Mouse (Mus musculus): Measurements from ENCODE around the gene D10Jhu81e.

The D10Jhu81e gene

DNA sequence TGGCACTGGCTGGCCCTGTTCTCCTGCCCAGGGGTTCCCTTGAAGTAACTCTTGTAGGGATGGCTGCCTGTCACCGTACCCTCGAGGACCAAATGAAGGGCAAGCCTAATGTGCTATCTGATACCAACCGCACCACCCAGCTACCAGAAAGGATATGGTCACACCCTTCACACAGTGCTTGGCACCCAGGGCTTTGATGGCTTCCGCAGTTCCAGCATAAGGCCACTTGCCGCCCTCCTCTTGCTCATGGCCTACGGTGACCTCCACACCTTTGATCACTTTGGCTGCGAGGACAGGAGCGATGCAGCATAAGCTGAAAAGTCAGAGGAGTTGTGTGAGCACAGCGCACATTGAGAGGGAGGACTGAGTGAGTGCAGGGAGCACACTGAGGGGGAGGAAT lies 6.3 kb downstream of the D10Jhu81e start:
- no peak for DNase-seq (ENCODE audit: low spot score)

DNA sequence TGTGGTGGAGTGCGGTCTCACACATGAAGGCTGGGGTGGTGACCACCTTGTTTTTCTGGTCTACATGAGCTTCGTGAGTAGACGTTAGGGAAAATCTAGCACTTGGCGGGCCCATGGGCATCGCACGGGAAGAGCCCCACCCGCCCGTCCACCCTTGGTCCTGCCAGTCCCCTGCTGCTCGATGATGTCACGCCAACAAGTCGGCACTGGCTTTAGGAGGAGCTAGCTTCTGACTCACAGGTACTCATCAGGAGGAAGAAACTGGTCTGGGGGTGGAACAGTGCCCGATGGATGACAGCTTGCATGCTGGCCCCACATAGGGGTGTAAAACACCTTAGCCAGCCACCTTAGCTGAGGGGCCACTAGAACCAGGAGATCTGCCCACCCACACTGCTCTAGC lies 6.9 kb downstream of the D10Jhu81e start:
- no peak for DNase-seq (ENCODE audit: low spot score)

DNA sequence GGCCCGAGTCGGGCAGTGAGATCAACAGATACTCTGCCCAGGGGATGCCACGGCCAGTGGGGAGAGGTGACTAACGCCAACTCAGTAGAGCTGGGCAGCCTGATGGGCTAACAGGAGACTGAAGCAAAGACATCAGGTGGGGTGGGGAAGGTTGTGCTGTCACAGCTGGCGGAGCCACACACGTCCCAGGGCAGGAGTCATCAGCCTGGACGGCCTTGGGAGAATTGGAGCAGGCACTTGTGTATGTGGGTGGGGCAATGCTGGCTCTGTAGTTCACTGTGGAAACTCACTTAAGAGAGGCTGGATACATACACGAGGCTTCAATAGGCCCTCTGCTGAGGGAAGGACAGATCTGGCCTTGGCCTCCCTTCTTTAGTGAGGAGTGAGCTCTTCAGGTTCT lies 8.5 kb downstream of the D10Jhu81e start:
- DNase-seq (ENCODE audit: low spot score): no peak

DNA sequence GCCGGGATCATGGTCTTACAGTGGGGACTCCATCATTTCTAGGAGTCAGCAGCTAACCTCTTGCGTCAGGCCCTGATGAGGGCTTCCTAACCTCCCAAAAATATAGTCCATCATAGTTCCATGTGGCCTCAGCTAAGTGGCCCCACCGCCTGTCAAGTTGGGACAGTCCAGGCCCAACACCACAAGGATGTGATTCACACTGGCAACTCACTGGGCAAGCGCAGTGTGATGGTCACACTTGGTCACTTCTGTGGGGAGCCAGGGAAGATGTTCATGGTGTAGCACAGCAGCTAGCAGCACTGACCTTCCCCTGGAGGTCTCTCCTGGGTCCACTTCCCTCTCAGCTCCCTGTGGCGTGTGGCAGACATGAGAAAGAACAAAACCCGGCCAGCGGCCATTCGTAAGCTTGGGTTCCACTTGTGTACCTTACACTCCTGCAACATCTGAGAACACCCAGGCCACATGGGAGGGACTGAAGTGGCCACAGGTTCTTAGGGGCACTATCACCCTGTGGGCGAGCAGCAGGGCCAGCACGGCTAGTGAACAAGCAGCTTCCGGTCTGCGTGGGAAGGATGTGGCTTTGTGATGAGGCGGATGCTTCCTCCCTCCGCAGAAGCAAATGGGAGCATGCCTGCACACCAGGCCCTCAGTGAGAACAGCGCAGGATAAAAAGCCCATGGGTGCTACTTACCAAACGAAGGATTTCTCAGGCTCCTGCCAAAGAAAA lies 9.1 kb downstream of the D10Jhu81e start:
- no peak for DNase-seq (ENCODE audit: low spot score)

DNA sequence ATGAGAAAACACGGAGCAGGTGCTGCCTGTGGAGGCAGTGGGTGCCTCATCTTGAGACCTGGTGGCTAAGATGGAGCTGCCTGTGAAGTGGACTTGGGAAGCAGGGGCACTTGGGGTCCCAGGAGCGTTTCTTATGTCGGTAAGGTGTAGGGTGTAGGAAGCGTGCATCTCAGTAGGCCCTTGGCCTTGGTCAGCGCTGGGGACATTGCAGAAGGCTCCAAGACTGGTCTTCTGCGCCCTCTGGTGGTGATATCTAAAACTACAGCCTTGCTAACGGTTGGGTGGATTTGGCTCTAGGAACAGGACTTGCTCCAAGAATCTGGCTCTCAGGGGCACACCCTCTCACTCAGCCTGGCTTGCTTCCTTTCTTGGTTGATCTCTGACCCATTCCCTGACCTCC lies 9.7 kb downstream of the D10Jhu81e start:
- peak; percentile 73 for DNase-seq (ENCODE audit: low spot score)

DNA sequence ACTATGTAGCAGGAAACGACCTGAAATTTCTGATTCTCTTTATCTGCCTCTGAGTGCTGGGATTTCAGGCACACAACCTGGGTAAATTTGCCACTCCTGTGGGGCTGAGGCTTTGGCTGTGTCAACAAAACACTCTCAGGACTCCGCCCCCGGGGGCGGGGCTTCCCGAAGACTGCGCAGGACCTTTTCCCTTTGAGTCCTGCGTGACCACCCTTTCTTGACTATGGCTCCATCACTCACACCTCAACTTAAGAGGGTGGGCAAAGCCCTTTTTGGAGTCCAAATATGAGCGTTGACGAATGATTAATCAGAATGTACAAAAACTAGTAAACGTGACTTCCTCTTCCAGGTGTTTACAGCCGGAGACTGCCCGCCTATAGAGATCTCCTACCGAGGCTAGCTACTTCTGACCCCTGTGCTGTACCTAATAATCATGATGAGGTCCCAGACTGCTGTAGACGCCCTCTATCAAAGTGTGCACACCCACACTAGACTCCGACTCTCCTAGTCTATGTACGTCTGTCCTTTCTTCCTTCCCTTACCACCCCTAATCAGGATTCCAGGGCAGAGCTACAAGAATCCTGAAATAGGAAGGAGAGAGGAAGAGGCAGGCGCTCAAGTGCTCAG lies 10.2 kb downstream of the D10Jhu81e start:
- DNase-seq (ENCODE audit: low spot score): no peak

DNA sequence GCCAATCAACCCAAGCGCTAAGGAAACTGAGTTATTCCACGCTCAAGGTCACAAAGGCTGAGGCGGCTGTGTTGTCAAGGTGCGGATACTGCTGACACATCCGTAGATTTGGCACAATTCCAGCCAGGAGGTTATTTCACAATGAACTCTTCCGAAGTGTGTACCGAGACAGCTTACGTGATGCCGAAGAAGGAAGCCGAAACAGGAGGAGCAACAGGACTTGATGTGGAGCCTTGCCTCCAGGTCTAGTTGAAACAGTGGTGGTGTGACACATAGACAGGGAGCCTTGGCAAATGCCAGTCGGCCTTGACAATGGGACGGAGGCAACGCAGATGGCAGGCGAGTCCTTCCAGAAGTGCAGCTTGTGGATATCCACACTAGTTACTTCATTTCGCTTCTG lies 11.5 kb downstream of the D10Jhu81e start:
- DNase-seq (ENCODE audit: low spot score): no peak

DNA sequence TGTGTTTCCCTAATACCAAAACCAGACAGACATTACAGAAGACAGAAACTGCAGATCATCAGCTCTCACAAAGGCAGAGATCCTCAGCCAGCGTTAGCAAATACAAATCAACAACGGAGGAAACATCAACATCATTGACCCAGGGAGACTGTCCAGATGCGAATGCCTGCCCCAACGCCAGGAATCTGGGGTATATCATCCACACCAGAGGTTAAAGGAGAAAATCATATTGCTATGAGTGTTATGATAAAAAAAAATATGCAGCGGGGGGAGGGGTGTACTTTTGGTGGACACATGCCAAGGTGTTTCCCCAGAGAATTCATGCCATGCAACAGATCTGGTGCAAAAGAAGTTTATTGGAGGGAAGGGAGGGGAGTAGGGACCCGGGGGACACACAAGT lies 12.7 kb downstream of the D10Jhu81e start:
- no peak for DNase-seq (ENCODE audit: low spot score)

DNA sequence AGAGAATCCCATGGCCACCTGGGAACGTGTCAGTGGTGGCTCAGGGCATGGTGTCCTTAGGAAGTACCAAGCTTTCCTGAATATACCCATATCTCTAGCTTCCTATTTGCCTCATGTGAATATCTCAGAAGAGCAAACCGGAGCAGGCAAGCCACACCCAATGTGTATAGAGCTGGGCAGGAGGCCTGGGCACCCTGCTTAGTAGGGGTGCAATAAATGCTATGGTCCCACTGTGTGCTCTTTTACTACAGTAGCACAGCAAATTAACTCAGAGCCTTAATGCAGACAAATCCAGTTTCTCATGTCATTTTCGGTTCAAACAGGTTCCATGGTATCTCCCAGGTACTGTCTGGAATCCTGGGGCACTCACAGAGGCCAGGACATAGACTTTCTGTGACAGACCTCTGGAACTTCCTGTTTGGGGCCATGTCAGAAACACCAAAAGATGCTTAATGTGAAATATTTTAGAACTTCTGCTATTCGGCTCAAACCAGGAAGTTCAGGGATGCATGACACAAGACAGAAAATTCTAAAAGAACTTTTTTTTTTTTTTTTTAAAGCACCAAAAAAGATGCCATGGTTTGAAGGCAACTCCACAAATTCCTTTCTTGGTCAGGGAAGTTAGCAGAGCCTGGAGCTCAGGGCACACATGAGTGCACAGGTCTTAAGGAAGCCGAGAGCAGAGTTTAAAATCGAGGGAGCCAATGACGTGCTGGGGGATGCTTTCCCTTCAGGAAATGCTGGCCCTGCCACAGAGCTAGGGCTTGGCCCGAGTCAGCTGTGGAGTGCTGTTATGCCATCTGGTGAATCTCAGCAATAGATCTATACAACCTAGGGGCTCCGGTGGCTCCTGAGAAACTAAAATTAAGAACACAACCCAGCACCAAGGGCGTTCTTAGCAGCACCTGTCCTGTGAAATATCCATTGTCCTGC lies 20.5 kb downstream of the D10Jhu81e start:
- no peak for DNase-seq (ENCODE audit: low spot score)

DNA sequence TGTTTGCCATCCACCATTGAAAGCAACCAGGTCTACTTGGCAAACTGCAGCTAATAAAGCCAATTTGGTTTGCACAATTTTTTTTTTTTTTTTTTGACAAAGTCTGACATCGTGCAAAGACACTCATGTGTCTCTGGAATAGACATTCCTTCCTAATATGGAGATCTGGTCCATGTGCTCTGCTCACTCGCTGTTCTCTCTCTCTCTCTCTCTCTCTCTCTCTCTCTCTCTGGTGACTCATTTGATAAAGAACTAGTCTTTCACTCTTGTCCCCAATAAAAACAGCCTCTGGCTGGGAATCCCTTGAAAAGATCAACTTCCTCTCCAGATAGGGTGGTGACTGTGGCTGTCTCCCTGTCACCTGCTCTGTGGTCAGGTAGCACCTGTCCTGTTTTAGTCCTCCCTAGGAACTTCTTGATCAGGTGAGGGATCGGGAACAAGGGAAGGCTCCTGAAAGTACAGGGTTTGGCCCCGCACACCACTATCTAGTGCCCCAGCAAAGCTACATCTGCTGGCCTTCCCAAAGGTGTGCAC lies 21.6 kb downstream of the D10Jhu81e start:
- peak; percentile 2 for DNase-seq (ENCODE audit: low spot score)

DNA sequence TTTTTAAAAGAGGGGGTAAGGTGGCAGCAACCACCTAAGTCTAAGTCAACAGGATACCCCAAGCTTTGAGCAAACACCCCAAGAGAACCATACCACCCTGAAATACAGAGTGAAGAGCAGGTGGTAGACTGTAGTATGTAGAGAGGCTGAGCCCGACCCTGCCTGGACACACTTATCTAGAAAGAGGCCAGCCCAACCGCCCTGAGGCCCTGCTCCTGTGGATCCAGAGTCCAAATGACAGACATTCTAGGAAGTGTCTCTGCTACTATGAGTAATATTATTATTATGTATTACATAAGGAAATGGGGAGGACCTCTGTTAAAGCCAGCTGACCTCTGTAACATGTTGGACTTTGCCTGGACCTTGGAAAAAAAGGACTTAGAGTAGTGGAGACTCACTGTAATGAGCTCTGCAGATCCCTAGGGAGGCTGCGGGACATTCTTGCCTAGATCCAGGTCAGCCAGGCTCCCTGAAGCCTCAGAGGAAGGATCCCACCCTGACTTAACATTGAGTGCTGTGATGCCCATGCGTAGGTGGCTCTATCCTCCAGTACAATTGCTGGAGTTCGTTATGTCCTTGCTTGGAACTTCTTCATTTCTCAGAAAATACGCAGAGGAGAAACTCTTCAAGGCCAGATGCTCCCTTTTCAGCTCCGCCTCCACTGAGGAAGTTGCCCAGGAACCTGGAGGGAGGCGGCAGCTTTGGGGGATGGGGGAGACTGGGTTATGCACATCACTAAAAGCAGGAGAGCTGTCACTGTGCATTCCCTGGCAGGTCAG lies 25.7 kb downstream of the D10Jhu81e start:
- DNase-seq (ENCODE audit: low spot score): no peak

DNA sequence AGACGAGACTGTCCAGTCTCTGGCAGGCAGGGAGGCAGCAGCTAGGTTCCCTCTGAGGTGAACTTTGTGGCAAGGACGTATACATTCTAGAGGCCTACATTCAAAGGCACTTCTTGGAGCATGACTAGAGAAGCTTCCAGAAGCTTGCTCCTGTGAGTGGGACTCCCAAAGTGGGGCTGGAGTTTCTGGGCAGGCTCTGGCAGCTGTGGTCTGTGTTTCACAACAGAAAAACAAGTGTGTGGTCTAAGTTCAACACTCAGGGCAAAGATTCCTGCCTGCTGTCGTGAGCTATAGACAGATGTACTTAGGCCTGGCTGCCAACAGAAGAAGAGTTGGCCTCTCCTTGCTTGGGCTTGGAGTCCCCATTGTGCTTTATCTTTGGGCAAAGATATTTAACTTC lies 28.7 kb downstream of the D10Jhu81e start:
- no peak for DNase-seq (ENCODE audit: low spot score)

DNA sequence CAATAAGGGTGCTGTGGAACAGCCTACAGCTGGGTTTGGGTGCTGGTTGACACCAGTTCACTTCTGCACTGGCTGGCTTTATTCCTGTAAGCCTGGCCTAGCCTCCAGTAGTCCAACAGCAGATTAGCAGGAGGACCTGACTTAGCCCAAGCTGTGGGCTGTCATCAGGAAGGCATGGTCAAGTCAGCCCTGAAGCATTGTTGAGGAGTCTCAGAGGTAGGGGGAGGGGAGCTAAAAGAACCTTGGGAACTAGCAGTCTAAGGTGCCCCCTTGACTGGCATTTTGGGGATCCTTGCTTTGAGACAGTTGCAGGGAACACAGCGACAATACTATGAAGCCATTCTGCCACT lies 29.4 kb downstream of the D10Jhu81e start:
- DNase-seq (ENCODE audit: low spot score): no peak

DNA sequence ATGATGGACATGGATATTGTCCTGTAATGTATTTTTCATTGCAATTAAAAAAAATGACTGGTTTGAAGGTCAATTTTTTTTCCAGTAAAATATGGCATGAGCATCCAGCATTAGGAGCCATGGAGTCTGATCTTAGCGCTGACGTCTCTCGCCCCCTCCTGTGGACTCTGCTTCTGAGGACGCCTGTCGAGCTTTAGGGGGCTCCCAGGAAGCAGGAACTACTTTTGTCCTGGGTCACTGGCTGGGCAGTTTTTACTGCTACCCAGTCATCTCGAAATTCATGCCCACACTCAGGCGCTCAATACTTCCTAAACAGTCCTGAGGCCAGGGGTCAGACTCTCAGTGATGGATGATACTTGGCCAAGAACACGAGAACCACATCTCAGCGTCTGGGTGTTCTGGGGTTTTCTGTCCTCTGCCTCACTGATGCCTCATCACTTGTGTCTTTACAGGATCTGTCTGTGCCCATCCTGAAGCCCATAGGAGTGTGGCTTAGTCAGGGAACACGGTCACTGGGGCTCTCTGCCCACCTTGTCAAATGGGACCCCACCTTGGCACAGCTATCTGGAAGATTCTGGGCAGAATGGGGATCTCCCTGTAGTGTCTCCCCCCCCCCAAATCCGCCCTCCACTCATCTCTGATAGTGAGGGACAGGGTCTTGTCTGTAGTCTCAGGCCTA lies 29.9 kb downstream of the D10Jhu81e start:
- no peak for DNase-seq (ENCODE audit: low spot score)

DNA sequence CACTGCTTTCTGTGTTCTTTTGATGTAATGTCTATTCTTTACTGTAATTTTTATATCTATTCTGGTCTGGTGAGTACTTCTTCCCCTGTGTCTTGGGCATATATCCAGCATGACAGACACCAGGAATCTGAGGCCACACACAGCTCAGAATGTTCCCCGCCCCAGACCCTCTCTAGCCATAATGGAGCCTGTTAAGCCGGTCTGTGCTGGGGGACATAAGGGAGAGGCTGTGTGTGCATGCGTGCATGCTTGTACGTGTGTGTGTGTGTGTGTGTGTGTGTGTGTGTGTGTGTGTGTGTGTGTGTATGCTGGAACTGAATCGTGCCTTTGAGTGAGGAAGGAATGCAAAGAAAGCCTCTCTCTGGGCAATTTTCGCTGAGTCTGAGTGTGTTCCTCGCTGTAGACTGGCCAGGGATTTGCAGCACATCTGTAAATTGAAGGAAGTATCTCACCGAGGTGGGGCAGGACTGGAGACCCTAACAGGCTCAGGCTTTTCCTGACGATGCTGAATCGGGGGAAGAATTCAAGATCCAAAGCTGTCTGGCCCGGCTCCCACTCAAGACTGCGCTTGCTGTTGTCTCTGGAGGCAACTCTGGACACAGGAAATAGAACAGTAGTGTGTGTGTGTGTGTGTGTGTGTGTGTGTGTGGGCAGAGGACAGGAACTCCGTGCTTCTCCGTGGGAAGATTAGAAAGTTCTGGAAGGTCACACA lies 30.6 kb downstream of the D10Jhu81e start:
- no peak for DNase-seq (ENCODE audit: low spot score)

DNA sequence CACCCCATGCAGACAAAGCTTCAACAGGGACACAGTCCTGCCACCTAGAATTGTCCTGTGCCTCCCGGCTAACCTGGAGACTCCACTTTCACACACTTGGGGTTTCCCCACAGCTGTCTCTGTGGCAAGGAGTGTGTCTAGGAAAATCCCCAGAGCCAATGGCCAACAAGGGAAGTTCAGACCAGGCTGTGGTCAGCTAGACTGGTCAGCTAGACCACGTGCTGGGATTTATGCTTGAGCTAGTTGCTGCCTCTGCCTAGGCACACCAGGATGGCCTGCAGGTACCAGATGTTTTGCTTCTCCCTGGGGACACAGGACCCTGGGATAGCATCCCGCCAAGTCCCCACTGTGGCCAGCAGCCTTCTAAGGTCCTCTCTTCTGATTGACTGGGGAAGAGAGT lies 32.4 kb downstream of the D10Jhu81e start:
- DNase-seq (ENCODE audit: low spot score): no peak

DNA sequence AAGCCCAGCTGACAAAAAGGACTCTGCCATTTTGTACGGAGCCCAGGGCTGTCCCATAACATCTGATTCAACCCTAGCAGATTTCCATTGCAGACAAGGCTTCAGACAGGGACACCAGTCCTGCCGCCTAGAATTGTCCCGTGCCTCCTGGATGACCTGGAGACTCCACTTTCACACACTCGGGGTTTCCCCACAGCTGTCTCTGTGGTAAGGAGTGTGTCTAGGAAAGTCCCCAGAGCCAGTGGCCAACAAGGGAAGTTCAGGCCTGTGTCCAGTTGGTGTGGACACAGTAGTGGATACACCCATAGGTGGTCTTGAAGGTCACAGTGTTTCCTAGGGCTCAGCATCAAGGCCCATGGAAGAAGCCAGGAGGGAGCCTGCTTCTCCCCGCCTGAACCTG lies 33.6 kb downstream of the D10Jhu81e start:
- no peak for DNase-seq (ENCODE audit: low spot score)

DNA sequence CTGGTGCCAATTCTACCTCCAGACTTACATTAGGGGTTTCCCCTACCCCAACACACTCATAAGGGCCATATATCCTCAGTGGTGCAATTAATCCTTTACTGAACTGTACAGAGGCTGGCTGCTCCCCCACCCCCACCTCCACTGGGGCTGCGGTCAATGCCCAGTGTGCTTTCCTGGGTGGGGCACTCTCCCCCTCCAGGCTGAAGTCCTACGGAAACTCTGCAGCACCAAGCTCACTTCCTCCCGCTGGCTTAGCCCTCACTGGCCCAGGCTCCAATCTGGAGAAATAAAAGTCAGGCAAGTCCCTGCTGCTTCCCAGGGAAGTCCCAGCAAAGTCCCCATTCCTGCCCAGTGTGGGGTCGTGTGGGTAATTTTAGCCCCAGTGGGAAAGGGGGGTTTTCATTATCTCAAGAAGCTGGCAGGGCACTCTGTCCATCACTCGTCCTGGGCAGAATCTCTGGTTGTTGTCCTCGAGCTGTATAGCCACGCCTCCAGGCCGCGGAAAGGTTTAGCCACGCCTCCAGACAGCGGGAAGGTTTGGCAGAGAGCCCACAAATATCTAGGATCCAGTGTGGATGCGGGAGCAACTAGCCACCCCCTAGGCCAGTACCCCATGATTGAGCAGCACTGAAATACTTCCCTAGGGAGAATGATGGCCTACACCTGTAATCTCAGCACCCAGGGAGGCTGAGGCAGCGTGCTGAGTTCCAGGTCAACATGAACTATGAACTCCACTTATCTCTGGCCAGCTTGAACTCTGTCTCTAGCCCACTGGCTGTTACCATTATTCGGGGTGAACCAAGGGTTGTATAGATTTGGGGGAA lies 34.4 kb downstream of the D10Jhu81e start:
- no peak for DNase-seq (ENCODE audit: low spot score)

DNA sequence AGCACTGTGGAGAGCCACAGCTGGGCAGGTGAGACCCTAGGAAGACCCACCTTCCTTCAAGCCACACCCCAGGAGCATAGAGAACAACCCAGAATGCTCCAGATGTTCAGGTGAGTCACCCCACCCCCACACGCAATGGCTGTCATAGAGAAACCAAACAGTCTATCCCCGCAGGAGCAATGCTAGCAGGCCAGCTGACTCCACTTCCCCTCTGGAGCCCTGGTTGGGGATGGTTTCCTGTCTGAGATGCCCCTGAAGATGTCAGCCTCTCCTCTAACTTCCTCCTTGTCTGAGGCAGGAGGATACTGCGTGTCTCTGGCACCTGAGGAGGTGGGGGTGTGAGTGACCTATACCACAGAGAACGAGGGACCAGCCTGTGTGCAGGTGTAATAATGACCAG lies 35.2 kb downstream of the D10Jhu81e start:
- no peak for DNase-seq (ENCODE audit: low spot score)

DNA sequence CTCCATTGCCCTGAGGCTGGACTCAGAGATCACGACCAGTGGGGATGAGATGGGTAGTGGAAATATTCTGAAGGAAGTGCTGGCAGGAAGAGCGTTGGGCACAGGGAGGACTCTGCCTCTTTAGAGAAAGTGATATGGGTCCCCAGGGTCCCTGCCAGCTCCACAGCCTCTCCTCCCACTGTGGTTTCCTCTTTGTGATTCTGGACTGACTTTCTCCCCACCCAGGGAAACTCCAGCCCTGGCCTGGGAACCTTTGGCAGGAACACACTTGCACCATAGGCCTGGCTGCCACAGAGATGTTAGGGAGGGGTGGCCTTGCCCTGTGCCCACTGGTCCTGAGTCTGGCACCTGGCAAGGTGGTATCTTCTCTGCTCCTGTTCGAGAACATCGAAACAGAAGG lies 39.6 kb downstream of the D10Jhu81e start:
- DNase-seq (ENCODE audit: low spot score): no peak
